Mouse (Mus musculus): ENCODE data around the gene Acap2. TPM values are rescaled to one million over a fixed set of nuclear protein-coding genes. Genes with fewer than 3 reads are reported as not detected.

The Acap2 gene
- polyA plus RNA-seq, 2 experiments: 24.8 to 24.9 TPM

DNA sequence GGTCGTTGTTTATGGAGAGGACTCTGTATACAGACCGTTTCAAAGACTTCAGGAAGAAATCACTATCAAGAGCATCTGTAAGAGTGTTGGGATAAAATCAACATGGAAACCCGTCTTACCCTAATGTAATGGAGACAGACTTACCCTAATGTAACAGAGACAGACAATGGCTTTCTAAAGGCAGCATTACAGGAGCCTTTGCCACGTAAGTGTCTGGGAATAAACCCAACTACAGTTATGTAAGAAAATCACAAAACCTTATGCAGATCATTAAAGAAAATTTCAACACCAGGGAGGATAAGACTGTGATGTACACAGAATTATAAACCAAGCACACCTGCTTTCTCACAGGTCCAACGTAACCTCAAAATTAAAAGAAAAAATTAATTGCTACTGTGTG, 72.9 kb downstream of the Acap2 start:
- no peak overlapping the region for H3K27ac ChIP-seq (replicated peaks; ENCODE audit: low read depth, low read length)
- ATAC-seq (ENCODE audit: low FRiP score, low read depth): no peak
- 75% methylated on average over 5 of the region's 5 CpGs for WGBS
- H3K4me1 ChIP-seq (ENCODE audit: control insufficient read depth, insufficient read depth, low read length): no peaks in the 10 kb centered on the region
- no peaks in the 10 kb centered on the region for H3K9me3 ChIP-seq (ENCODE audit: control insufficient read depth, low read length)
- peaks cover 24% of the 10 kb centered on the region for H3K36me3 ChIP-seq (ENCODE audit: control insufficient read depth, insufficient read depth, low read length)
- no peaks in the 10 kb centered on the region for H3K27me3 ChIP-seq (ENCODE audit: control insufficient read depth, insufficient read depth, low read length)
- H3K4me2 ChIP-seq (replicated peaks; ENCODE audit: low read depth, low read length, severe bottlenecking): no peak overlapping the region
- no peak for DNase-seq (ENCODE audit: low spot score)
- TF ChIP-seq POLR2A (IDR thresholded peaks at IDR 0.05; ENCODE audit: borderline replicate concordance, extremely low read depth, insufficient read depth, insufficient read length): no peak
- H3K4me3 ChIP-seq (replicated peaks; ENCODE audit: low read length): no peak overlapping the region
- no peak overlapping the region for H3K9ac ChIP-seq (ENCODE audit: low read depth, low read length, severe bottlenecking)

DNA sequence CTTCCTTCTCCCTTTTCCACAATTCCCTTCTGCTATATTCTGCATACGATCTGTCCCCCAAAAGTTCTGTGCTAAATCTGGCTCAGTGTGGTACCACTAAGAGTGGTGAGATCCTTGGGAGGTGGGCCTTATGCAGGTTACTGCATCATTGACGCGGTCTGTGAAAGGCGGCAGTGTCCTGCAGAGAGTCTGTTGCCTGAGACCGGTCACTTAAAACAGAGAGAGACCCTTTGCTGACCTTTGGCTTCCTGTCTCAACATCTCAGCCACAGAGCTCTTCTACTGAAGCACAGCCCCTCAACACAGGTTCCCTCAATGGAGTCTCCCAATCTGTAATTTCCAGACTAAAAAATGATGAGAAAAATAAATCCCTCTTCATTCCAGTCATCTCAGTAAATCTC, 76.1 kb downstream of the Acap2 start:
- ATAC-seq (ENCODE audit: low FRiP score, low read depth) (no peak), DNase-seq (ENCODE audit: low spot score) (no peak)
- Histone ChIP-seq H3K9me3 (ENCODE audit: control insufficient read depth, low read length) (no peaks in the 10 kb centered on the region), H3K27me3 (ENCODE audit: control insufficient read depth, insufficient read depth, low read length) (no peaks in the 10 kb centered on the region), H3K36me3 (ENCODE audit: control insufficient read depth, insufficient read depth, low read length) (peaks cover 26% of the 10 kb centered on the region), H3K27ac (replicated peaks; ENCODE audit: low read depth, low read length) (no peak overlapping the region), H3K9ac (ENCODE audit: low read depth, low read length, severe bottlenecking) (no peak overlapping the region), H3K4me3 (replicated peaks; ENCODE audit: low read length) (no peak overlapping the region), H3K4me1 (ENCODE audit: control insufficient read depth, insufficient read depth, low read length) (no peaks in the 10 kb centered on the region), H3K4me2 (replicated peaks; ENCODE audit: low read depth, low read length, severe bottlenecking) (no peak overlapping the region)
- WGBS: 67% methylated on average over 5 of the region's 5 CpGs
- TF ChIP-seq POLR2A (IDR thresholded peaks at IDR 0.05; ENCODE audit: borderline replicate concordance, extremely low read depth, insufficient read depth, insufficient read length): no peak

DNA sequence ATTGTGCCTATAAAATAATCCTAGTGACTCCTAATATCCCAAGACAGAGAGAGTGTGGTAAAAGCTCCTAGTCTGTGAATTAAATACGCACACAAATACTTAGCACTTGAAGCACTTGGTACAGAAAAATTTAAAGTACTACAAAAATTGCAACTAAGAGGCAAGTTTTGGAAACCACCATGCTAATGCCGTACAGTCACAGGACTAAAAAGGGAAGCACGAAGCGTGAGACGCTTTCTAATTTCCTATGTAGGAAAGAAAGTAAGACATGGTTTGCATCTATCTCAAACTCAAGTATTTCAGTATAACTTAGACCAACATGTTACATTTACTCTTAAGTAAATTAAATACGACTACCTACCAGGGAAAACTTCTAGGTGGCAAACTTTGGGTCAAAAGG, 79.4 kb downstream of the Acap2 start:
- TF ChIP-seq POLR2A (IDR thresholded peaks at IDR 0.05; ENCODE audit: borderline replicate concordance, extremely low read depth, insufficient read depth, insufficient read length): no peak
- no peak overlapping the region for H3K4me3 ChIP-seq (replicated peaks; ENCODE audit: low read length)
- ATAC-seq (ENCODE audit: low FRiP score, low read depth): no peak
- H3K4me1 ChIP-seq (ENCODE audit: control insufficient read depth, insufficient read depth, low read length): no peaks in the 10 kb centered on the region
- WGBS: 92% methylated on average over 6 of the region's 6 CpGs
- H3K9ac ChIP-seq (ENCODE audit: low read depth, low read length, severe bottlenecking): no peak overlapping the region
- H3K36me3 ChIP-seq (ENCODE audit: control insufficient read depth, insufficient read depth, low read length): peaks cover 20% of the 10 kb centered on the region
- no peak for DNase-seq (ENCODE audit: low spot score)
- H3K9me3 ChIP-seq (ENCODE audit: control insufficient read depth, low read length): no peaks in the 10 kb centered on the region
- no peak overlapping the region for H3K4me2 ChIP-seq (replicated peaks; ENCODE audit: low read depth, low read length, severe bottlenecking)
- no peak overlapping the region for H3K27ac ChIP-seq (replicated peaks; ENCODE audit: low read depth, low read length)
- no peaks in the 10 kb centered on the region for H3K27me3 ChIP-seq (ENCODE audit: control insufficient read depth, insufficient read depth, low read length)

DNA sequence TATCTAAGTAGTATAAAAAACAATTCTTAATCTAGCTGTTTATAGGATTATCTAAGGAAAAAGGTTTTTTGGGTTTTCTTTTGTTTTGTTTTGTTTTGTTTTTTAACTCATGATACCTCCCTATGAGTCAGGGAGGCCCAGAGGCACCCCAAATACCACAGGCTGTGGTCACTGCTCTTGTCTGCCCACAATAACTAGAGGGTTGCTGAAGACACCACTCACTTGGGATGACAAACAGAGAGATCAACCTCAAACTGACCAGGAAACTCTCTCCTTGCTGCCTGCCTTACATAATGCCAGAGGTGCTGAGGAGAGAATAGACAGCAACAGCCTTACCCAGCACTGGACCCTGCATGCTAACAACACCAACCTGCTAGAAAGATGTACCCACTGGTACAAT, 87.4 kb downstream of the Acap2 start:
- no peak for ATAC-seq (ENCODE audit: low FRiP score, low read depth)
- H3K36me3 ChIP-seq (ENCODE audit: control insufficient read depth, insufficient read depth, low read length): peaks cover 45% of the 10 kb centered on the region
- H3K4me2 ChIP-seq (replicated peaks; ENCODE audit: low read depth, low read length, severe bottlenecking): no peak overlapping the region

DNA sequence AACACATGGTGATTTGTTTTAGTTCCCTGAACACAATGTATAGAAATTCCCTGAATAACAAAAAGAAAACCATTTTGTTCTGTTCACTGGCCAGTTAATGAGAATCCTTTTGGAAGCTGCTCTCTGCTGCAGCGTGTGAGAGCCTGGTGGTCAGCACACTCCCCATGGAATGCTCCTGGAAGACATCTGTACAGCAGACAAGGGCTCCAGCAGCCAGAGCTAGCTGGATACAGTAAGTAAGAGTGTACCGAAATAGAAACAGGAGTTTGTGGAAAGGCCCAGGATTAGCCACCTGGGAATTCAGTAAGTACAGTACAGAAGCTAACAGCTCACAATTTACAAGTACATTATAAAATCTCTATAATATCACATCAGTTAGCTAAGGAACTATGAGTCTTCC, 99.7 kb downstream of the Acap2 start:
- Histone ChIP-seq H3K9ac (ENCODE audit: low read depth, low read length, severe bottlenecking) (no peak overlapping the region), H3K36me3 (ENCODE audit: control insufficient read depth, insufficient read depth, low read length) (peaks cover 44% of the 10 kb centered on the region), H3K27me3 (ENCODE audit: control insufficient read depth, insufficient read depth, low read length) (no peaks in the 10 kb centered on the region), H3K4me2 (replicated peaks; ENCODE audit: low read depth, low read length, severe bottlenecking) (no peak overlapping the region), H3K4me3 (replicated peaks; ENCODE audit: low read length) (no peak overlapping the region), H3K27ac (replicated peaks; ENCODE audit: low read depth, low read length) (no peak overlapping the region), H3K4me1 (ENCODE audit: control insufficient read depth, insufficient read depth, low read length) (no peaks in the 10 kb centered on the region), H3K9me3 (ENCODE audit: control insufficient read depth, low read length) (no peaks in the 10 kb centered on the region)
- no peak for ATAC-seq (ENCODE audit: low FRiP score, low read depth)
- WGBS: 61% methylated on average over 2 of the region's 2 CpGs
- TF ChIP-seq POLR2A (IDR thresholded peaks at IDR 0.05; ENCODE audit: borderline replicate concordance, extremely low read depth, insufficient read depth, insufficient read length): no peak
- no peak for DNase-seq (ENCODE audit: low spot score)

More for the DNA sequence above, 87.4 kb downstream of the Acap2 start:
- Histone ChIP-seq H3K9me3 (ENCODE audit: control insufficient read depth, low read length) (no peaks in the 10 kb centered on the region), H3K27me3 (ENCODE audit: control insufficient read depth, insufficient read depth, low read length) (no peaks in the 10 kb centered on the region), H3K4me1 (ENCODE audit: control insufficient read depth, insufficient read depth, low read length) (no peaks in the 10 kb centered on the region), H3K4me3 (replicated peaks; ENCODE audit: low read length) (no peak overlapping the region), H3K27ac (replicated peaks; ENCODE audit: low read depth, low read length) (no peak overlapping the region), H3K9ac (ENCODE audit: low read depth, low read length, severe bottlenecking) (no peak overlapping the region)
- no peak for DNase-seq (ENCODE audit: low spot score)
- TF ChIP-seq POLR2A (IDR thresholded peaks at IDR 0.05; ENCODE audit: borderline replicate concordance, extremely low read depth, insufficient read depth, insufficient read length): no peak

DNA sequence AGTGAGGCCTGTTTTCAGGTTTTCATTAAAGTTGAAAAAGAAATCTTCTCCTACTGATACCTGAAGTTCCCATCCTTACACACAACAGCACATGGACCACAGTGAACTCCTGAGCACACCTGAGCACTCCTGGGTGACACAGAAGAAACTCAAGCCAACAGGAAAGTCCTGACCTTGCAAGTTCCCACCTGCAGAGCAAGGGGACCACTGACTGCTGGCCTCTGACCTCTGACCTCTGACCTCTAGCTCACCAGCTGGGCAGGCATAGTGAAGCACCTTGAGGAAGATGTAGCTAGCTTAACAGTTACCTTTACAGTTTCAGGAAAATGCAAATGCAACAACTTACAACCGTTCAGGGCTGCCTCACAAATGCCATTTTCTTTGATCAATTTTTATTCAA, 101.1 kb downstream of the Acap2 start:
- ATAC-seq (ENCODE audit: low FRiP score, low read depth): no peak
- TF ChIP-seq POLR2A (IDR thresholded peaks at IDR 0.05; ENCODE audit: borderline replicate concordance, extremely low read depth, insufficient read depth, insufficient read length): no peak
- Histone ChIP-seq H3K4me2 (replicated peaks; ENCODE audit: low read depth, low read length, severe bottlenecking) (no peak overlapping the region), H3K4me1 (ENCODE audit: control insufficient read depth, insufficient read depth, low read length) (no peaks in the 10 kb centered on the region), H3K9ac (ENCODE audit: low read depth, low read length, severe bottlenecking) (no peak overlapping the region), H3K27ac (replicated peaks; ENCODE audit: low read depth, low read length) (no peak overlapping the region), H3K27me3 (ENCODE audit: control insufficient read depth, insufficient read depth, low read length) (no peaks in the 10 kb centered on the region), H3K4me3 (replicated peaks; ENCODE audit: low read length) (no peak overlapping the region), H3K9me3 (ENCODE audit: control insufficient read depth, low read length) (no peaks in the 10 kb centered on the region), H3K36me3 (ENCODE audit: control insufficient read depth, insufficient read depth, low read length) (peaks cover 49% of the 10 kb centered on the region)
- WGBS: 83% methylated on average over 1 of the region's 1 CpGs
- no peak for DNase-seq (ENCODE audit: low spot score)

All from limb, embryonic 14.5 days (tissue).